Mouse (Mus musculus) adrenal gland, postnatal 25 days (tissue): Measurements from ENCODE around the gene Rnf38. TPM values are rescaled to one million over a fixed set of nuclear protein-coding genes. Genes with fewer than 3 reads are reported as not detected.

ENCODE experiments used
- DNase-seq: peaks from one replicate; pipeline ENCODE4 v3.0.0; 2021; ENCODE audit warnings: mixed read lengths
- microRNA-seq, 2 experiments: library from miRNA; unstranded; fragments of <30 nt; microRNA quantifications; one replicate each; pipeline ENCODE4 v1.2.0; 2021
- total RNA-seq: library from RNA; stranded (reverse); gene quantifications from 2 replicates; pipeline ENCODE4 v1.2.3, GENCODE M21; 2021

Gene Rnf38
- total RNA-seq, 1 experiment from 2014 or later = 49.6 TPM

GRCm38 (mm10) chr4:44115046-44115445 lies 118.5 kb downstream of the Rnf38 start:
- no peak for DNase-seq

- no peak for DNase-seq
Observed at GRCm38 (mm10) chr4:44113393-44114138, 120.0 kb downstream of the Rnf38 start.

GRCm38 (mm10) chr4:44112741-44113140 lies 120.8 kb downstream of the Rnf38 start:
- DNase-seq = no peak

GRCm38 (mm10) chr4:44110771-44111170 lies 122.8 kb downstream of the Rnf38 start:
- no peak for DNase-seq

- no peak for DNase-seq
Observed at GRCm38 (mm10) chr4:44108297-44108696, 125.3 kb downstream of the Rnf38 start.

- DNase-seq = no peak
Observed at GRCm38 (mm10) chr4:44107339-44107738, 126.2 kb downstream of the Rnf38 start.

- no peak for DNase-seq
Observed at GRCm38 (mm10) chr4:44106297-44106821, 127.2 kb downstream of the Rnf38 start.

- no peak for DNase-seq
Observed at GRCm38 (mm10) chr4:44104195-44104917, 129.2 kb downstream of the Rnf38 start.

GRCm38 (mm10) chr4:44103620-44104019 lies 130.0 kb downstream of the Rnf38 start:
- DNase-seq = no peak

GRCm38 (mm10) chr4:44097576-44098335 lies 135.8 kb downstream of the Rnf38 start:
- DNase-seq = no peak

- DNase-seq = no peak
Observed at GRCm38 (mm10) chr4:44094475-44094874, 139.1 kb downstream of the Rnf38 start.

- no peak for DNase-seq
Observed at GRCm38 (mm10) chr4:44092359-44092758, 141.2 kb downstream of the Rnf38 start.

GRCm38 (mm10) chr4:44085566-44085965 lies 148.0 kb downstream of the Rnf38 start:
- DNase-seq = no peak

- DNase-seq = no peak
Observed at GRCm38 (mm10) chr4:44084602-44085325, 148.8 kb downstream of the Rnf38 start.

GRCm38 (mm10) chr4:44083945-44084344 lies 149.6 kb downstream of the Rnf38 start, which contains the start of gene Gne:
TSS of gene Gne (minus strand) at chr4:44084177.
- no peak for DNase-seq

- DNase-seq = no peak
Observed at GRCm38 (mm10) chr4:44078358-44078933, 155.1 kb downstream of the Rnf38 start.

Small RNAs within 50 kb of the gene (microRNA-seq; reads per million reads assigned to microRNA genes)
- gene Mir5106 = 0 reads per million in 2 experiments

Other genes starting within 250 kb of the Rnf38 start
- gene Clta, start 229.3 kb downstream of the Rnf38 start, total RNA-seq = 169 and 173 TPM in 2 replicates
- gene Gne, start 149.6 kb downstream of the Rnf38 start, total RNA-seq = 28.7 and 40.6 TPM in 2 replicates
- gene Melk, start 67.1 kb upstream of the Rnf38 start, total RNA-seq = 3.2 and 5.7 TPM in 2 replicates